Mouse (Mus musculus) midbrain, embryonic 14.5 days (tissue): ENCODE results near the gene Tceal7. TPM values are rescaled to one million over a fixed set of nuclear protein-coding genes. Genes with fewer than 3 reads are reported as not detected.
"Not testable (repeated sequence)": the region's sequence is repeated elsewhere in the genome, so short reads cannot be mapped to it uniquely, and the experiment has no call there.

ENCODE experiments used
- ATAC-seq: fragments of 200-750 bp; cut with Nextera tagmentation; 2 replicates; pipeline ENCODE4 v1.8.0; 2017; ENCODE audit warnings: moderate number of reproducible peaks, moderate library complexity; ENCODE audit not compliant: low FRiP score, low TSS enrichment
- DNase-seq: peaks from one replicate; pipeline ENCODE4 v3.0.0-alpha.2; 2015
- H3K27ac ChIP-seq: fragments of 300-500 bp; sonication (generic); replicated peaks from 2 replicates; pipeline ENCODE4 v1.5.1; 2014; ENCODE audit warnings: mild to moderate bottlenecking, low read depth, low read length, moderate library complexity
- H3K27me3 ChIP-seq: fragments of 300-500 bp; sonication (generic); 2 replicates; pipeline ENCODE4 v1.6.1; 2014; ENCODE audit warnings: low read length, control low read depth, mixed read lengths; ENCODE audit not compliant: control insufficient read depth, insufficient read depth
- H3K36me3 ChIP-seq: fragments of 300-500 bp; sonication (generic); 2 replicates; pipeline ENCODE4 v1.6.1; 2014; ENCODE audit warnings: low read length, control low read depth; ENCODE audit not compliant: control insufficient read depth, insufficient read depth
- H3K4me1 ChIP-seq: fragments of 300-500 bp; sonication (generic); 2 replicates; pipeline ENCODE4 v1.6.1; 2014; ENCODE audit warnings: mild to moderate bottlenecking, antibody characterized with exemption, low read length, control low read depth; ENCODE audit not compliant: control insufficient read depth, insufficient read depth
- H3K4me2 ChIP-seq: fragments of 300-500 bp; sonication (generic); 2 replicates; pipeline ENCODE4 v1.6.1; 2014; ENCODE audit warnings: mild to moderate bottlenecking, low read length, moderate library complexity
- H3K4me3 ChIP-seq: fragments of 300-500 bp; sonication (generic); replicated peaks from 2 replicates; pipeline ENCODE4 v1.5.1; 2014; ENCODE audit warnings: low read depth, low read length
- H3K9ac ChIP-seq: fragments of 300-500 bp; sonication (generic); replicated peaks from 2 replicates; pipeline ENCODE4 v1.6.1; 2014; ENCODE audit warnings: mild to moderate bottlenecking, low read length, moderate library complexity
- H3K9me3 ChIP-seq: fragments of 300-500 bp; sonication (generic); 2 replicates; pipeline ENCODE4 v1.6.1; 2016; ENCODE audit warnings: low read length, control low read depth, mixed read lengths; ENCODE audit not compliant: control insufficient read depth
- WGBS: fragments of 180-500 bp; shearing (Covaris S2); extraction: QIAGEN DNeasy Blood & Tissue Kit; methylation state at CpG from one replicate; pipeline ENCODE4 v1.1.7; 2014; 5-methylcytosine and 5-hydroxymethylcytosine counted together
- polyA plus RNA-seq: library from polyadenylated mRNA; unstranded; fragments of >200 nt; fragmentation: Nextera tagmentation; extraction: Ambion mirVana; gene quantifications from 2 replicates; pipeline ENCODE4 v1.2.1, GENCODE M21; 2014

Tceal7 gene
- polyA plus RNA-seq, result 1.8 and 1.9 TPM in 2 replicates

DNA sequence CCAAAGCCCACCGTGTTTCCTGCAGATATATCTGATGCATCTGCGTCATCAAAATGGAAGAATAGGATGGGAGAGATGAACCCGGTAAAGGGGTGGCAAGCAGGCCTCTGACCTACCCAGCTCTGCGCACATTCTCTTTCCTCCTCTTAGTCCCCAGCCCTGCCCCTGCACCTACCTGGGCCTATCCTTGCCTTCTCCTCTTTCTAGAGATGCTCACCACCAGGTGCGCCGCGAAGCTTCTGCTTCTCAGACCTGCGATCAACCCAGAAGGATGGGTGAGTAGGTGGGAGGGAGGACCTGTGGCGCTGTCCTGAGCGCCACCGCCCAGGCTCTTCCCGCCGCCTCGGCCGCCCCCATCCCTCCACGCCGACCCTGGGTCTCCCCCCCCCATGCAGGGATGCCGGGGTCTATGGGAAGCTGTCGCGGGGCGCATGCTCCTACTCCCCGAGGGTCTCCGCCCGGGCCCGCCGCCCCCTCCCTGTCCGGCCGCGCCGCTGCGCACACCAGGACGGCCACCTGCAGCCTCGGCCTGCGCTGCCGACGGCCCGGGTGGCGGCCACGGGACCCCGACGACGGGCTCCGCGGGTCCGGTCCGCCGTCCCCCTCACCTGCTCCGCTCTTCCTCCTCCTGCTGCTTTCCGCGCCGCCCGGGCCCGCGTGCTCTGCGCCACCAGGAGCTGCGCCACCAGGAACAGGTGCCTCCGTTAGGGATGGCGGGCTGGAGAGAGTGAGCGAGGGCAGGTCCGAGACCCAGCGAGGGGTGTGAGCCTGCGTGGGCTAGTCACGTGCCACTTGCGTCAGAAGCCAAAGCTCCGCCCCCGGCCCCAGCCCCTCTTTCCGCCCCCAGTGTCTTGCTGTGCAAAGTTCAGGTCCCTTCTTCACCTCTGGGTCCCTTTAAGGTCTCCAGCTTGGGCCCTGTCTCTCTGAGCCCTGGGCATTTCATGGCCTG, at the start of gene Tceal7, which contains the start of gene Bex1:
TSS of gene Tceal7 (plus strand) at position 51 of the 949 bp plus-strand sequence.
TSS of gene Bex1 (minus strand) at position 785 of the 949 bp plus-strand sequence.
- DNase-seq (peak; percentile 10), ATAC-seq (peak; percentile 95)
- peak within 1 kb of the TSS; percentile 34 for H3K4me3 ChIP-seq
- not testable (repeated sequence) for H3K27me3 ChIP-seq, H3K4me1 ChIP-seq, H3K9me3 ChIP-seq, H3K27ac ChIP-seq, H3K36me3 ChIP-seq
- WGBS, result 28% methylated on average over 17 of the region's 67 CpGs
- H3K9ac ChIP-seq, result peak within 1 kb of the TSS; percentile 31; the same call in 1 of the 2 replicates
- peak within 1 kb of the TSS; percentile 45 for H3K4me2 ChIP-seq

DNA sequence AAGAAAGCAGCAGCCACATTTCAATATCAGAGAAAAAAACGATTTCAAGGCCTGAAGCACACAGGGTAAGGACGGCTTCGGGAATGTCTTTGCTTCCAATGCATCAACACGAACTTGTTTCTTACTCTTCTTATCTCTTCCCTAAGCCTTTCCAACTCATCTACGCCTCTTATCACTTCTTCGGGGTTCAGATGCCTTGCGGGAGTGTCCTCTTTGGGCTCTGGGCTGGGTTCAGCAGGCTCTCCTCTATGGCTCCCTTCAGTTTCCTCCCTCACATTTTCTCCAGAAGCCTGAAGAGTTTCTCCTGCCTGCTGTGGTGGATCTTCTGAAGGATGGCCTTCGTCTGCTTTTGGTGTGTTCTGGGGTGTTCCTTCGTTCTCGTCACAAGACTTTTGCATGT, 44.0 kb upstream of the Tceal7 start:
- ATAC-seq (no peak), DNase-seq (no peak)
- Histone ChIP-seq H3K27me3 (no peaks in the 10 kb centered on the region), H3K4me2 (peak overlapping the region; percentile 56), H3K27ac (no peak overlapping the region), H3K36me3 (0 out of 2 replicates have a peak, but pooled peaks cover 3% of the 10 kb centered on the region), H3K9ac (no peak overlapping the region), H3K4me3 (peak overlapping the region; percentile 53), H3K9me3 (no peaks in the 10 kb centered on the region), H3K4me1 (no peaks in the 10 kb centered on the region)
- 63% methylated on average over 10 of the region's 10 CpGs for WGBS

DNA sequence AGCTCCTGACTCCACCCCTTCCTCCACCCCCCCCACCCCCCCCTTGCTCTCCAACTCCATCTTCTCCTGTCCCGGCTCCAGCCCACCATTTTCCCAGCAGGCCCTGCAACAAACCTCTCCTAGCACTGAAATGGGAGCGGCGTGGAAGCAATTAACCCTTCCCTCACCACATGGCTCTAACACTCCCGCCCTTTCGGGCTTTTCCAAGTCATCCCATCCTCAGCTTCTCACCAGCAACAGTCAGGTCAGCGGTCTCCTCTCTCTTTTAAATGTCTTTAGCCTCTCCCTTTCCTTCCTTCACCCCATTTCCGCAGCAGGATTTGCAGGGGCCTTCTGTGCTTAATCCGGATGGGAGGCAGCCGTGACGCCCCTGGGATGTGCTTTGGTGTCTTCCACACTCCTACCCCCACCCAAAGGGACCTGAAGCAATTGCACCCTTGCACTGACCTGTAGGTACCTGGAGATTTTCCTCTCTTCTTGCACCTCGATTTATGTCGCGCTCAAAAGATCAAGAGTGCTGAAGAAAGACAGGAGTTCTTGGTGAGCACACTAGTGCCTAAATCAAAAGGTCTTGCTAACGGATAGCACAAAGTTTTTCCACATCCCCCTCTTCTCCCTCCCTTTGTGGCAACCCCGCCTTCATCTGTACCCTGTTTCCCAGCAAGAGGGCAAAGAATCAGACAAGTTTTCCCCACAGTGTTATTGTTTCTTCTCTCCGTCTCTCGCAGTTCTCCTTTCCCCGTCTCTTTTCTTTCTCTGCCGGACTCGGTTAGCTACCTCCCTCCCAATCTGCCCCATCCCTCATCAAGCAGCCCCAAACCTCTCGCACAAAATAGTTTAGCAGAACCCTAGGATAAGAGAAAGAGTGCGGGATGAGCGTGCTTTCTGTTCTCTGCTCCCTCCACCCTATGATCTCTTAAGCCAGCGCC, 43.1 kb upstream of the Tceal7 start:
- Histone ChIP-seq H3K4me1 (no peaks in the 10 kb centered on the region), H3K27me3 (no peaks in the 10 kb centered on the region), H3K4me3 (peak overlapping the region; percentile 53), H3K9ac (peak overlapping the region; percentile 52), H3K36me3 (0 out of 2 replicates have a peak, but pooled peaks cover 3% of the 10 kb centered on the region), H3K27ac (peak overlapping the region; percentile 77), H3K4me2 (peak overlapping the region; percentile 56), H3K9me3 (no peaks in the 10 kb centered on the region)
- peak; percentile 79 for DNase-seq
- WGBS, result 20% methylated on average over 24 of the region's 24 CpGs
- ATAC-seq, result peak; percentile 68

DNA sequence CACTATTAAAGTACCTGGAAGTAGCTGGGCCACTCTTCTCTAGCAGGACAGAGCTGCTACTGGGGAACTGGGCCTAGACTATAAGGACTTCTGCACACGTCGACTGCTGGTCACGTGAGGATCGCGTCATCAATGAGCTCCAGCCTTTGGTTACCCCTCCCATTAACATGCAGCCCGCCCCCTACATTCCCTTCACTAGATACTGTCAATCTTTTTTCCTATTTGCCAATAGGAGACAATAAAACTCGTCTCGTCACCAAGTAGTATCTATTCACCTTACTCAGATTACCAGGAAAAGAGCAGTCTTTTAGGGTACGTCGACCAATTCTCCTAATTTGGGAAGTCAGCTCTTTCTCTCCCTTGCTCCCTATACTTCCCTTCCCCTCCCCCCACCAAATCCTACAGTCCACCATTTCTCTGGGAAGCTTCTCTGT, 42.4 kb upstream of the Tceal7 start, which contains the start of gene Tceal8:
TSS of gene Tceal8 (minus strand) at position 225 of the 434 bp plus-strand sequence.
- peak within 1 kb of the TSS; percentile 56 for H3K4me2 ChIP-seq
- H3K27ac ChIP-seq, result peak within 1 kb of the TSS; percentile 85
- no peaks in the 10 kb centered on the region for H3K9me3 ChIP-seq
- H3K4me3 ChIP-seq, result peak within 1 kb of the TSS; percentile 53
- no peaks in the 10 kb centered on the region for H3K4me1 ChIP-seq
- ATAC-seq, result peak; percentile 98
- no peaks in the 10 kb centered on the region for H3K27me3 ChIP-seq
- DNase-seq, result peak; percentile 91
- 0 out of 2 replicates have a peak, but pooled peaks cover 3% of the 10 kb centered on the region for H3K36me3 ChIP-seq
- H3K9ac ChIP-seq, result peak within 1 kb of the TSS; percentile 52
- 13% methylated on average over 10 of the region's 10 CpGs for WGBS

DNA sequence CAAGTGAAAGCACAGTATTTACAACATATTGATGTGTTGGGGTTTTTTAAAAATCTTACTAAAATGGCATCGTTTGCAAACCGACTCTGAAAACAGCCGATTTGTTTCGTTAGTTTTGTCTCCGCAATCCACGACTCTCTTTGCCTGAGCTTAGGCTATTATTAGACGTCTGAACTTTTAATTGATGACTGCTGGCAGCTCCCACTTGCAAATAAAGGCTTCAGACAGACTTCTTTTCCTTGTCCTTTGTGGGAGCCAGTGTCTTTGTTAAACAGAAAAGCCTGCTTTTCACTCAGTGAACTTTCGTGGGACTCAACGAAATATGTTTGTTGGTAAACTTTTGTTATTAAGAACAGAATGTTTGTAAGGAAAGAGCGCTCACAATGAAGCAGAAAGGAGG, 41.8 kb upstream of the Tceal7 start:
- WGBS, result 29% methylated on average over 10 of the region's 10 CpGs
- peak overlapping the region; percentile 56 for H3K4me2 ChIP-seq
- H3K9ac ChIP-seq, result peak overlapping the region; percentile 44
- H3K9me3 ChIP-seq, result no peaks in the 10 kb centered on the region
- no peaks in the 10 kb centered on the region for H3K27me3 ChIP-seq
- H3K4me3 ChIP-seq, result peak overlapping the region; percentile 53
- DNase-seq, result peak; percentile 58
- no peak for ATAC-seq
- 0 out of 2 replicates have a peak, but pooled peaks cover 3% of the 10 kb centered on the region for H3K36me3 ChIP-seq
- no peaks in the 10 kb centered on the region for H3K4me1 ChIP-seq
- H3K27ac ChIP-seq, result peak overlapping the region; percentile 85

DNA sequence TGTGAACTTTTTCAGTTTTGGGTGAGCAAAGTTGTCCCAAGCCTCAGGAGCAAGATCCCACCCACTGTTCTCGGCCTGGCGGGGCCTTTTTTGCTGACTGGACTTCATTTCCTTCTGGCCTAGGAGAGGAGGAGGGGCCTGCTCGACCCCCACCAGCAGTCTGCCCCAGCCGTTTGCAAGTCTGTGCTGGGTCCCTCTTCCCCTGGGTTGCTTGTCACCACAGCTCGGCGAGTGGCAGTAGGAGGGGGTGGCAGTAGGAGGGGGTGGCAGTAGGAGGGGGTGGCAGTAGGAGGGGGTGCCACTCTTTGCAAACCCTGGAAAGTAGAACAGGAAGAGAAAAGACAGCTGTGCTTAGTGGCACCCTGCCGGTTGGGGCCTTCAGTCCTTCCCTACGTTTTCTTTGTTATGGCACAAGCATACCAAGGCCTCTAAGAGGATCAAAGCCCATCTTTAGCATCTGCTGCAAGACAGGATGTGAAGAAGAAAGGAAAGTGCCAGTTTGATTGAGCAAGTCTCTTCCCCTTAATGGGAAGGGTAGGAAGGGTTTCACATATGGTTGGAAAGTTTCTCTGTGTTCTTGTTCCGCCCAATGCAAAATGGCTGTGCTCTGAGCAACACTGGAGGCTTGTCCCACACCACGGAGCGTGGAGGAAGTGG, 33.6 kb upstream of the Tceal7 start:
- no peaks in the 10 kb centered on the region for H3K36me3 ChIP-seq
- WGBS, result 18% methylated on average over 10 of the region's 11 CpGs
- no peak overlapping the region for H3K4me2 ChIP-seq
- DNase-seq (no peak), ATAC-seq (0 out of 2 replicates have a peak, but pooled peaks have one; percentile 24)
- H3K27ac ChIP-seq, result no peak overlapping the region
- no peaks in the 10 kb centered on the region for H3K9me3 ChIP-seq
- H3K4me1 ChIP-seq, result no peaks in the 10 kb centered on the region
- H3K9ac ChIP-seq, result no peak overlapping the region
- H3K4me3 ChIP-seq, result no peak overlapping the region
- H3K27me3 ChIP-seq, result no peaks in the 10 kb centered on the region

DNA sequence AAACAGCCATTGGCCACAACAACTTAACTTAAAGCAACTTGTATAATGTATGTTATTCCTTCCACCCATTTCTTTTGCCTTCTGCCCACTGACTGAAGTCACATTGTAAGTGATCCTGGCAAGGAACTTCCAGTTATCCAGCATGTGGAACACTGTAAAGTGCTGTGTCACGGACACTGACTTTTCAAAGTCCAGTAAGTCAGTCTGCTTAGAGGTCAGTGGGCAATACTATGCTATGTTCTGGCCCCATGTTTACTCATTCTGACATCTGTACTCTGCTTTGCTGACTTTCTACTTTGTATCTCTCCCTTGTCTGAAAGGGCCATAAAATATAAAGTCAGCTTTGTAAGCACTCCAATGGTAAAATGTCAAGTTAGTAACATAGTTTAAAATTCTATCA, 31.5 kb upstream of the Tceal7 start:
- H3K9me3 ChIP-seq, result no peaks in the 10 kb centered on the region
- no peak overlapping the region for H3K4me3 ChIP-seq
- 86% methylated on average over 1 of the region's 1 CpGs for WGBS
- no peak for DNase-seq
- no peaks in the 10 kb centered on the region for H3K36me3 ChIP-seq
- no peak overlapping the region for H3K9ac ChIP-seq
- no peaks in the 10 kb centered on the region for H3K4me1 ChIP-seq
- no peaks in the 10 kb centered on the region for H3K27me3 ChIP-seq
- ATAC-seq, result no peak
- no peak overlapping the region for H3K4me2 ChIP-seq
- H3K27ac ChIP-seq, result no peak overlapping the region
